Mouse (Mus musculus): ENCODE measurements around the gene Arhgap24.

DNA sequence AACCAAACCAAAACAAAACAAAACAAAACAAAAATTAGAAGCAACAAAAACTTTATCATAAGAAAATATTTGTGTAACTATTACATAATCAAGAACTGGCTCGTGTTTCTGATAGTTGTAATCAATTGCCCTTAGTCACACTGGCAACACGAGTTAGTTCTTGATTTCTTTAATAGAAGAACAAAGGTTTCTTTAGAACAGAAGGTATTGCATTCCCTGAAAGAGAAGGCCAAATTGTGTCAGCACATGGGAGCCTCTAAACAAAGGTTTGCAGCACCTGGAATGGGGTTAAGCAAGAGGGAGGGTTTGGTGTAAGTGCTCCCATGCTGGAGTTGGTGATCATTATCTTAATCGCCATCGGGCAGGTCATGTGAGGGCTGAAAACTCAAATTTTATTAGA lies 82.8 kb downstream of the Arhgap24 start:
- TF ChIP-seq POLR2A (IDR thresholded peaks at IDR 0.05; ENCODE audit: insufficient read length, low read depth), result no peak
- no peak for TF ChIP-seq USF1 (IDR thresholded peaks at IDR 0.05; ENCODE audit: low read depth)
- TF ChIP-seq MYOD1 (IDR thresholded peaks at IDR 0.05; ENCODE audit: control insufficient read depth in 1 of 3, insufficient read length in 2 of 3, low read depth in 2 of 3), result no peak
- TF ChIP-seq TCF12 (IDR thresholded peaks at IDR 0.05; ENCODE audit: insufficient read depth, poor library complexity, severe bottlenecking), result no peak
- no peak for TF ChIP-seq E2F4 (IDR thresholded peaks at IDR 0.05; ENCODE audit: insufficient read depth)
- TF ChIP-seq CEBPB (IDR thresholded peaks at IDR 0.05; ENCODE audit: insufficient read depth, poor library complexity, severe bottlenecking), result no peak
- TF ChIP-seq REST (IDR thresholded peaks at IDR 0.05; ENCODE audit: insufficient read depth, insufficient read length), result no peak
- TF ChIP-seq MAX (IDR thresholded peaks at IDR 0.05; ENCODE audit: low read depth), result no peak
- TF ChIP-seq MYOG (IDR thresholded peaks at IDR 0.05; ENCODE audit: control insufficient read depth in 1 of 3, insufficient read depth in 1 of 3, insufficient read length in 2 of 3, low read depth in 2 of 3), result no peak
- no peak for TF ChIP-seq POLR2AphosphoS2 (IDR thresholded peaks at IDR 0.05; ENCODE audit: insufficient read length, low read depth)

Measured in myocyte (in vitro differentiated cells).